In the genomic region with DNA sequence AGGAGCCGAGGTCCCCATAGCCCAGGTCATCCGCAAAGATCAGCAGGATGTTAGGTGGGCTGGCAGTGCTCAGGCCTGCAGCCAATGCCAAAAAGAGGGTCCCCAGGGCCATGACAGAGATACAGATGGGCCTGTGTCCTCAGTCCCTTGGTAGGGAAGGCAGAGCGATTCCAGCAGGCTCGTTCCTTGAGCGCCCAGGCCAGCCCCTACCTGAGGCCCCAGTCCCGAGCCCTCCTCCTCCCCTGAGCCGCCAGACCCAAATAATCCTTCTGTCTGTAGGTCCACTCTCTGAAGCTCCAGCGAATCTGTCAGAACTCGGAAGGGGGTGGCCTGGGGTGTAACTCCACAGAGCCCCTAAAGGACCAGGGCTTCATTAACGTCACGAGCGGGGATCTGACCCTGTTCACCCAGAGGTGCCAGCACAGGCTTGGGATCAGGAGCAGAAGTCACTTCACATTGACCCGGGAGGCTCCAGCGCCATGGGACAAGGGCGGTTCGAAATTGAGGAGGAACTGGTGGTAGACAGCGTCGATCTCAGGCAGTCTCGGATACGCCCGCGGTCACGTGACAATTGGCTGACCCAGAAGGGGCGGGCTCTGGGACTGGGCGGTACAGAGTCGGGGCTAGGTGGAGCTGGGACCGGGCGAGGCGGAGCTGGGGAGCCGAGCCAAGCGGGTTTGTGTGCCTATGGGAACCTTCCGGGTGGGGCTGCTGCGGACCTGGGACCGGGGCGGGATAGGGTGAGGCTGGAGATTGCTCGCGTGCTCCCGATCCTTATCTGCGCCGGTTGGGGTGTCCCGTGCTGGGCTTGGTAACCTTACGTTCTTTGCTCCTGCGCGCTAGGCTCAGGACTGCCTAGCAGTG, we compare ENCODE assay signal across 8 mouse cellular contexts. TPM values are rescaled to one million over a fixed set of nuclear protein-coding genes. Genes with fewer than 3 reads are reported as not detected.
DNase-seq lines count a peak whose midpoint lies in the region; ATAC-seq and TF ChIP-seq lines count a peak whose summit lies in the region.

No protein-coding gene starts in this region.

- H3K27me3 ChIP-seq in G1E (ENCODE audit: insufficient read depth, low read length): peaks cover 4% of the 10 kb centered on the region; the same call in 1 of the 2 replicates
- H3K27me3 ChIP-seq in cerebellum, adult 2 months (ENCODE audit: control insufficient read depth, insufficient read depth, low read length): no peaks in the 10 kb centered on the region
- no peaks in the 10 kb centered on the region for H3K27me3 ChIP-seq in forebrain, postnatal 0 days (ENCODE audit: insufficient read depth, low read length)
- no peaks in the 10 kb centered on the region for H3K27me3 ChIP-seq in lung, embryonic 16.5 days (ENCODE audit: control insufficient read depth, insufficient read depth, low read depth, low read length)

- TF ChIP-seq CTCF in G1E (IDR thresholded peaks at IDR 0.05; ENCODE audit: low read depth, low read length): no peak
- TF ChIP-seq CTCF in cerebellum, adult 2 months (IDR thresholded peaks at IDR 0.05; ENCODE audit: borderline replicate concordance, insufficient read depth, low read depth, low read length): no peak
- TF ChIP-seq CTCF in forebrain, postnatal 0 days (IDR thresholded peaks at IDR 0.05; ENCODE audit: low read depth): no peak

- H3K4me1 ChIP-seq in G1E (ENCODE audit: insufficient read depth, low read depth, low read length): peaks cover 29% of the 10 kb centered on the region
- peaks cover 20% of the 10 kb centered on the region for H3K4me1 ChIP-seq in cerebellum, adult 2 months (ENCODE audit: control insufficient read depth, insufficient read depth, low read length)
- H3K4me1 ChIP-seq in forebrain, postnatal 0 days (ENCODE audit: insufficient read depth): peaks cover 6% of the 10 kb centered on the region; the same call in 1 of the 2 replicates
- H3K4me1 ChIP-seq in lung, embryonic 16.5 days (replicated peaks; ENCODE audit: control insufficient read depth, insufficient read depth, low read length): peaks cover 8% of the 10 kb centered on the region

- WGBS in cerebellum, adult 2 months: 7% methylated on average over 44 of the region's 44 CpGs
- 8% methylated on average over 44 of the region's 44 CpGs for WGBS in forebrain, postnatal 0 days
- WGBS in lung, embryonic 16.5 days: 8% methylated on average over 44 of the region's 44 CpGs

- peak overlapping the region; percentile 69 for H3K27ac ChIP-seq in cerebellum, adult 2 months (ENCODE audit: insufficient read depth, low read length)
- peak overlapping the region; percentile 88 for H3K27ac ChIP-seq in forebrain, postnatal 0 days (ENCODE audit: low read depth, low read length)
- H3K27ac ChIP-seq in lung, embryonic 16.5 days (ENCODE audit: low read length): peak overlapping the region; percentile 84

- no peaks in the 10 kb centered on the region for H3K9me3 ChIP-seq in G1E (replicated peaks)
- no peaks in the 10 kb centered on the region for H3K9me3 ChIP-seq in forebrain, postnatal 0 days (ENCODE audit: low read length)
- no peaks in the 10 kb centered on the region for H3K9me3 ChIP-seq in lung, embryonic 16.5 days (ENCODE audit: control insufficient read depth, low read length)

- peak; percentile 95 for DNase-seq in G1E (ENCODE audit: low spot score)
- DNase-seq in cerebellum, adult 2 months: peak; percentile 96 to 97
- DNase-seq in forebrain, postnatal 0 days: peak; percentile 92
- DNase-seq in heart, postnatal 4 days: peak; percentile 94
- peak; percentile 81 for DNase-seq in layer of hippocampus, adult 9-10 months (ENCODE audit: low spot score)
- peak; percentile 81 for DNase-seq in ovary, postnatal 10 days (ENCODE audit: low spot score)
- DNase-seq in thymus, postnatal 10 days (ENCODE audit: low spot score in 2 of 2): peak; percentile 87 to 88

- peak; percentile 92 for TF ChIP-seq POLR2A in cerebellum, adult 2 months (IDR thresholded peaks at IDR 0.05; ENCODE audit: borderline replicate concordance, insufficient read depth, low read length)

- peak; percentile 96 for ATAC-seq in G1E (ENCODE audit: extremely low read depth, insufficient number of reproducible peaks, low FRiP score, poor library complexity, severe bottlenecking)
- peak; percentile 98 for ATAC-seq in forebrain, postnatal 0 days
- ATAC-seq in lung, embryonic 16.5 days (ENCODE audit: low read depth): peak; percentile 98

- H3K36me3 ChIP-seq in G1E (replicated peaks): peaks cover 36% of the 10 kb centered on the region
- H3K36me3 ChIP-seq in forebrain, postnatal 0 days (ENCODE audit: insufficient read depth): peaks cover 6% of the 10 kb centered on the region; the same call in 1 of the 2 replicates
- H3K36me3 ChIP-seq in lung, embryonic 16.5 days (ENCODE audit: control insufficient read depth, insufficient read depth, low read length): no peaks in the 10 kb centered on the region

- peak overlapping the region; percentile 67 for H3K9ac ChIP-seq in forebrain, postnatal 0 days
- peak overlapping the region; percentile 76 for H3K9ac ChIP-seq in lung, embryonic 16.5 days (ENCODE audit: low read length)

- H3K4me2 ChIP-seq in forebrain, postnatal 0 days (ENCODE audit: low read depth): peak overlapping the region; percentile 85
- peak overlapping the region; percentile 88 for H3K4me2 ChIP-seq in lung, embryonic 16.5 days (ENCODE audit: low read depth, low read length)

- peak overlapping the region; percentile 84 for H3K4me3 ChIP-seq in G1E (ENCODE audit: low read depth, low read length)
- H3K4me3 ChIP-seq in cerebellum, adult 2 months (replicated peaks; ENCODE audit: insufficient read depth, low read depth, low read length): peak overlapping the region; percentile 92
- peak overlapping the region; percentile 60 for H3K4me3 ChIP-seq in forebrain, postnatal 0 days (ENCODE audit: low read depth, low read length)
- peak overlapping the region; percentile 71 for H3K4me3 ChIP-seq in lung, embryonic 16.5 days (ENCODE audit: low read length)

RNA-seq across cellular contexts. Expression of a gene that starts 1.4 kb away (rescaled TPM):
- total RNA-seq in G1E (2014; fragmentation: Nextera tagmentation) (12.2 and 12.8 TPM in 2 replicates), G1E (2017) (21.1 and 25.4 TPM in 2 replicates)
- polyA plus RNA-seq in G1E (2012): 37.5 and 39.2 TPM in 2 replicates
- polyA plus RNA-seq in cerebellum, adult 2 months (2012; rRNA removed): 39.2 and 40.9 TPM in 2 replicates
- total RNA-seq in forebrain, postnatal 0 days (2014; rRNA removed): 24.5 and 32.4 TPM in 2 replicates
- polyA plus RNA-seq in forebrain, postnatal 0 days (2015; fragmentation: Nextera tagmentation; extraction: Ambion mirVana): 25.4 and 29.0 TPM in 2 replicates
- total RNA-seq in heart, postnatal 4 days (2021): 10 to 100 TPM; 12.0 to 14.6 TPM
- 22.1 and 27.0 TPM in 2 replicates for polyA plus RNA-seq in lung, embryonic 16.5 days (2015; fragmentation: Nextera tagmentation; extraction: Ambion mirVana)

RNA-seq across cellular contexts. Expression of a gene that starts 22.1 kb away (rescaled TPM):
- total RNA-seq in G1E (2014; fragmentation: Nextera tagmentation) (not detected in 2 replicates), G1E (2017) (0.05 TPM in 1 of 2 replicates, not detected in the other)
- 0.01 TPM in 1 of 2 replicates, not detected in the other for polyA plus RNA-seq in G1E (2012)
- polyA plus RNA-seq in cerebellum, adult 2 months (2012; rRNA removed): 192 and 195 TPM in 2 replicates
- total RNA-seq in forebrain, postnatal 0 days (2014; rRNA removed): 95.3 and 95.8 TPM in 2 replicates
- polyA plus RNA-seq in forebrain, postnatal 0 days (2015; fragmentation: Nextera tagmentation; extraction: Ambion mirVana): 57.8 and 70.9 TPM in 2 replicates
- total RNA-seq in heart, postnatal 4 days (2021): under 1 TPM; 0.10 to 0.34 TPM
- 0.50 and 0.74 TPM in 2 replicates for polyA plus RNA-seq in lung, embryonic 16.5 days (2015; fragmentation: Nextera tagmentation; extraction: Ambion mirVana)

RNA-seq across cellular contexts. Expression of a gene that starts 23.6 kb away (rescaled TPM):
- total RNA-seq in G1E (2014; fragmentation: Nextera tagmentation): not detected in 2 replicates
- 0.46 and 0.55 TPM in 2 replicates for total RNA-seq in G1E (2017)
- 0.34 and 0.40 TPM in 2 replicates for polyA plus RNA-seq in G1E (2012)
- polyA plus RNA-seq in cerebellum, adult 2 months (2012; rRNA removed): 84.7 and 97.2 TPM in 2 replicates
- 38.9 and 42.4 TPM in 2 replicates for total RNA-seq in forebrain, postnatal 0 days (2014; rRNA removed)
- 5.9 and 10.6 TPM in 2 replicates for polyA plus RNA-seq in forebrain, postnatal 0 days (2015; fragmentation: Nextera tagmentation; extraction: Ambion mirVana)
- 10 to 100 TPM; 70.0 to 73.7 TPM for total RNA-seq in heart, postnatal 4 days (2021)
- 2.3 and 2.5 TPM in 2 replicates for polyA plus RNA-seq in lung, embryonic 16.5 days (2015; fragmentation: Nextera tagmentation; extraction: Ambion mirVana)

RNA-seq across cellular contexts. Expression of a gene that starts 46.1 kb away (rescaled TPM):
- total RNA-seq in G1E (2014; fragmentation: Nextera tagmentation) (19.3 and 32.8 TPM in 2 replicates), G1E (2017) (42.5 and 51.0 TPM in 2 replicates)
- 75.9 and 85.4 TPM in 2 replicates for polyA plus RNA-seq in G1E (2012)
- 101 and 102 TPM in 2 replicates for polyA plus RNA-seq in cerebellum, adult 2 months (2012; rRNA removed)
- total RNA-seq in forebrain, postnatal 0 days (2014; rRNA removed): 56.9 and 59.9 TPM in 2 replicates
- polyA plus RNA-seq in forebrain, postnatal 0 days (2015; fragmentation: Nextera tagmentation; extraction: Ambion mirVana): 78.2 and 92.4 TPM in 2 replicates
- 10 to 100 TPM; 68.2 to 94.0 TPM for total RNA-seq in heart, postnatal 4 days (2021)
- 58.4 and 60.4 TPM in 2 replicates for polyA plus RNA-seq in lung, embryonic 16.5 days (2015; fragmentation: Nextera tagmentation; extraction: Ambion mirVana)

RNA-seq across cellular contexts. Expression of a gene that starts 46.3 kb away (rescaled TPM):
- total RNA-seq in G1E (2014; fragmentation: Nextera tagmentation) (not detected in 2 replicates), G1E (2017) (0.12 and 0.71 TPM in 2 replicates)
- polyA plus RNA-seq in G1E (2012): 0.93 and 1.3 TPM in 2 replicates
- polyA plus RNA-seq in cerebellum, adult 2 months (2012; rRNA removed): 0.15 and 0.51 TPM in 2 replicates
- 1.7 and 1.8 TPM in 2 replicates for total RNA-seq in forebrain, postnatal 0 days (2014; rRNA removed)
- not detected in 2 replicates for polyA plus RNA-seq in forebrain, postnatal 0 days (2015; fragmentation: Nextera tagmentation; extraction: Ambion mirVana)
- total RNA-seq in heart, postnatal 4 days (2021): 10 to 100 TPM in 1 of 2 experiments, 1 to 10 TPM in 1; 2.1 to 11.6 TPM
- not detected in 2 replicates for polyA plus RNA-seq in lung, embryonic 16.5 days (2015; fragmentation: Nextera tagmentation; extraction: Ambion mirVana)

Comparison
In these comparisons a context has a peak if more than half of its experiments do, and no peak if none do; other contexts are left out.
1. Peak in every context shown above with its lines: DNase-seq, ATAC-seq, H3K4me3 ChIP-seq and H3K27ac ChIP-seq.
2. RNA of a gene that starts 22.1 kb away (polyA plus RNA-seq): 192 to 195 TPM in cerebellum, adult 2 months and 57.8 to 70.9 TPM in forebrain, postnatal 0 days; 0.50 to 0.74 TPM in lung, embryonic 16.5 days and 0.01 TPM in G1E; every median in the first group is over 10 times any median in the second.